Mouse (Mus musculus): ENCODE results near the gene Notch3.

- TF ChIP-seq POLR2A (IDR thresholded peaks at IDR 0.05; ENCODE audit: low read depth, low read length) (no peak), CTCF (conservative IDR thresholded peaks at IDR 0.05; ENCODE audit: insufficient read depth, insufficient read length, low read depth, low read length) (no peak)
These were observed 39.5 kb downstream of the Notch3 start for GRCm38 (mm10) chr17:32127195-32127594.

Data from kidney, adult 2 months (tissue).